ENCODE assay signal across 9 mouse cellular contexts in the genomic region with DNA sequence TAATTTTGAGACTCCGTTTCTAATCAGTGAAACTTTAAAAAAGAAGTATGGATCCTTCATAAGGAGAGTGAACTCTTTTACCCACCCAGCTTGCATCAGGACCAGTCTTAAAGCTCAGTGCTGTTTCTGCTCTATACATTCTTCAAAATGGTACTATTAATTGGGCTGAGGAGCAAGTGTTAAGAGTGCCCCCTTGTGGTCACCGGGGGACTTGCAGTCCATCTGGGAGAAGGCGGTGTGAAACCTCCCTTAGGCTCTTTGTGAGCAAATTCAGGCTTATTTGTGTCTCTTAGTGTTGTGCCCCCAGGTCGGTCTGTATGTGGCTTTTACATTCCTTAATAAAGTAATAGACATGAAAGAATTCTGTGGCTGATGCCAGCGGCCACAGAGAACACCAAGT. TPM values are rescaled to one million over a fixed set of nuclear protein-coding genes. Genes with fewer than 3 reads are reported as not detected.
DNase-seq lines count a peak whose midpoint lies in the region; ATAC-seq and TF ChIP-seq lines count a peak whose summit lies in the region.
"Had no signal": no experiment of that assay in that cellular context is flagged by ENCODE, and none has a peak within 500 bp of the region (broad histone marks: within the 10 kb centered on the region; RNA-seq: fewer than 3 reads in every experiment).

No protein-coding gene starts in this region.

- no peak overlapping the region for H3K4me3 ChIP-seq in heart, embryonic 10.5 days
- H3K4me3 ChIP-seq in testis, adult 2 months (ENCODE audit: control insufficient read depth, low read depth, low read length): no peak overlapping the region
- H3K4me3 ChIP-seq: myocyte had no signal

- no peaks in the 10 kb centered on the region for H3K9me3 ChIP-seq in heart, embryonic 10.5 days

- H3K27ac ChIP-seq in heart, embryonic 10.5 days: no peak overlapping the region
- no peak overlapping the region for H3K27ac ChIP-seq in testis, adult 2 months (ENCODE audit: control insufficient read depth, insufficient read depth, low read depth, low read length)

- H3K27me3 ChIP-seq in heart, embryonic 10.5 days (ENCODE audit: insufficient read depth, poor library complexity, severe bottlenecking): no peaks in the 10 kb centered on the region
- H3K27me3 ChIP-seq in testis, adult 2 months (ENCODE audit: control insufficient read depth, insufficient read depth, low read length): no peaks in the 10 kb centered on the region

- TF ChIP-seq POLR2A in testis, adult 2 months (IDR thresholded peaks at IDR 0.05; ENCODE audit: control insufficient read depth, low read depth, low read length): no peak

- H3K4me1 ChIP-seq in heart, embryonic 10.5 days: no peaks in the 10 kb centered on the region
- no peaks in the 10 kb centered on the region for H3K4me1 ChIP-seq in testis, adult 2 months (ENCODE audit: control insufficient read depth, insufficient read depth, low read length)

- peak; percentile 87 for DNase-seq in heart, adult 11 months
- DNase-seq in heart, embryonic 10.5 days (ENCODE audit: low spot score): no peak
- peak; percentile 75 for DNase-seq in ZHBTc4 (ENCODE audit: low read depth, low spot score)
- peak; percentile 48 to 66 for DNase-seq in gastrocnemius, postnatal 4 days (ENCODE audit: low spot score in 2 of 2)
- DNase-seq in layer of hippocampus, postnatal 14 days (ENCODE audit: low spot score in 2 of 2): peak; percentile 73 to 74

- peak; percentile 80 for ATAC-seq in common myeloid progenitor, adult 5-6 weeks (replicated peaks; ENCODE audit: low read depth, poor library complexity, severe bottlenecking)
- ATAC-seq in megakaryocyte progenitor cell, adult 5-6 weeks (replicated peaks; ENCODE audit: poor library complexity): peak; percentile 78

- peak; percentile 91 for TF ChIP-seq CTCF in testis, adult 2 months (IDR thresholded peaks at IDR 0.05; ENCODE audit: control insufficient read depth, insufficient read depth, insufficient replicate concordance, low read depth, low read length)

- no peaks in the 10 kb centered on the region for H3K36me3 ChIP-seq in heart, embryonic 10.5 days
- no peaks in the 10 kb centered on the region for H3K36me3 ChIP-seq in testis, adult 2 months (ENCODE audit: control insufficient read depth, insufficient read depth, low read length)

- WGBS in heart, embryonic 10.5 days: 19% methylated on average over 5 of the region's 5 CpGs

RNA-seq across cellular contexts. Expression of a gene that starts 56.6 kb away (rescaled TPM):
- polyA plus RNA-seq in heart, embryonic 10.5 days (2016; fragmentation: Nextera tagmentation; extraction: Ambion mirVana): 0.18 TPM in 1 of 2 replicates, not detected in the other
- not detected in 2 replicates for total RNA-seq in common myeloid progenitor, adult 5-6 weeks (2017)
- 1 to 10 TPM in 1 of 2 experiments, under 1 TPM in 1; 0.88 to 1.3 TPM for total RNA-seq in gastrocnemius, postnatal 4 days (2021)
- 1 to 10 TPM; 3.6 to 4.4 TPM for total RNA-seq in layer of hippocampus, postnatal 14 days (2021)
- total RNA-seq in megakaryocyte progenitor cell, adult 5-6 weeks (2015): not detected in 2 replicates
- not detected in 2 replicates for total RNA-seq in megakaryocyte progenitor cell, adult 5-6 weeks (2017)
- polyA plus RNA-seq in testis, adult 2 months (2012; rRNA removed): 6.6 and 8.7 TPM in 2 replicates
